Mouse (Mus musculus): Measurements from ENCODE around the gene Csnk1d. TPM values are rescaled to one million over a fixed set of nuclear protein-coding genes. Genes with fewer than 3 reads are reported as not detected.

The Csnk1d gene
- polyA plus RNA-seq (2017; shearing (Covaris generic)): 127 TPM

GRCm38 (mm10) chr11:120990951-120991526, at the start of gene Csnk1d:
TSS of gene Csnk1d (minus strand) at chr11:120991330.

DNA sequence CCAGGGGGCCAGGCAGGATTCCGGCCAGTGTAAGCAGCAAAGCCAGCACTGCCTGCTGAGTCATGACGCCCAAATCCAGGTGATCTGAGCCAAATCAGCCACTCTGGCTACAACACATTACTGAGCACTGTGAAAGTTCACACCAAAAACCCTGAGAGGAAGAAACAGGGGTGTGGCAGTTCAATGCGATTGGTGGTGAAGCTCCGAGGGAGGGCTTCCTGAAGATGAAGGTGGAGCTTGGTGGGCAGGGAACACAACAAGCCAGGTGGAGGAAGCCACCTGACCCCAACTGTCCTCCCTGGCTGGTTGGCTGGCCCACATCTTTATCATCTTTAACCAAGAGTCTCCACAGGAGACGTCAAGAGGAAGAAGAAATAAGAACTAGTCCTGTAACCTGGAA, 48.2 kb upstream of the Csnk1d start, which contains the start of gene Cd7:
Cd7 (minus strand) TSS at position 117 of the 400 bp plus-strand sequence.

DNA sequence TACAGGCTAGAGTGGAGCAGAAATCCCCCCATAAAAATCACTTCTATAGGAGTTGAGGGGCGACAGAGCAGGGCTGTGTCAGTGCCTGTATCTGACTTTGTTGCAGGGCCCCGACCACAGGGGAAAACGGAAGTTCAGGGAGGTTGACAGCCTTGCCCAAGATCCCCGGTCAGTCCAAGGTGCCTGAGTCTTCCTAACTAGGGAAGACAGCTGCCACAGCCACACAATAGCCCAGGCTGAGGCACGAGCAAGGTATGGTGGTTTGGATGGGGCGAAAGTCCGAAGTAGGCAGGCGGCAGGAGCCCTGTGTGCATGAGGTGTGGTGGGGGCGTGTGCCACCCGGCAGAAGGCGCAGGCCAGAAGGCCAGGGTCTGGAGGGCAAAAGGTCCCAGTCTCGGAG, 42.8 kb downstream of the Csnk1d start, which contains the start of gene Slc16a3:
Slc16a3 (plus strand) TSS at position 153 of the 400 bp plus-strand sequence.

GRCm38 (mm10) chr11:120932564-120933398, 58.3 kb downstream of the Csnk1d start, which contains the start of gene Ccdc57:
TSS of gene Ccdc57 (minus strand) at chr11:120932872.

Other genes with a start within 250 kb of the Csnk1d start
- 1.3 TPM for gene Hmga1b, start 228.5 kb downstream of the Csnk1d start, polyA plus RNA-seq (2017; shearing (Covaris generic))
- gene Rfng, start 207.1 kb downstream of the Csnk1d start, polyA plus RNA-seq (2017; shearing (Covaris generic)): 2.7 TPM
- 152 TPM for gene Gps1, start 207.1 kb downstream of the Csnk1d start, polyA plus RNA-seq (2017; shearing (Covaris generic))
- gene Dus1l, start 194.9 kb downstream of the Csnk1d start, polyA plus RNA-seq (2017; shearing (Covaris generic)): 70.6 TPM
- gene Fasn, start 166.8 kb downstream of the Csnk1d start, polyA plus RNA-seq (2017; shearing (Covaris generic)): 68.8 TPM
- 0.50 TPM for gene Ccdc57, start 58.5 kb downstream of the Csnk1d start, polyA plus RNA-seq (2017; shearing (Covaris generic))
- gene Slc16a3, start 42.9 kb downstream of the Csnk1d start, polyA plus RNA-seq (2017; shearing (Covaris generic)): 24.1 TPM
- 68.3 TPM for gene Cd7, start 48.1 kb upstream of the Csnk1d start, polyA plus RNA-seq (2017; shearing (Covaris generic))
- not detected for gene Sectm1b, start 72.2 kb upstream of the Csnk1d start, polyA plus RNA-seq (2017; shearing (Covaris generic))
- not detected for gene Sectm1a, start 89.9 kb upstream of the Csnk1d start, polyA plus RNA-seq (2017; shearing (Covaris generic))
- not detected for gene Tex19.2, start 127.3 kb upstream of the Csnk1d start, polyA plus RNA-seq (2017; shearing (Covaris generic))
- gene Tex19.1, start 154.8 kb upstream of the Csnk1d start, polyA plus RNA-seq (2017; shearing (Covaris generic)): not detected
- gene Uts2r, start 168.9 kb upstream of the Csnk1d start, polyA plus RNA-seq (2017; shearing (Covaris generic)): not detected
- 1.9 TPM for gene Hexdc, start 213.1 kb upstream of the Csnk1d start, polyA plus RNA-seq (2017; shearing (Covaris generic))
- gene Ogfod3, start 213.4 kb upstream of the Csnk1d start, polyA plus RNA-seq (2017; shearing (Covaris generic)): 6.3 TPM
- gene Cybc1, start 238.0 kb upstream of the Csnk1d start, polyA plus RNA-seq (2017; shearing (Covaris generic)): 150 TPM
- gene Narf, start 245.9 kb upstream of the Csnk1d start, polyA plus RNA-seq (2017; shearing (Covaris generic)): 53.2 TPM